Mouse (Mus musculus) hindlimb bud, embryonic 11.5 days (tissue): ENCODE data around the gene Arhgef7.
A peak's percentile ranks its signal among the peaks of the same experiment; 100 is the strongest.

Source experiments
- DNase-seq: peaks from one replicate; pipeline ENCODE4 v3.0.0-alpha.2; 2012; ENCODE audit warnings: low read depth, low spot score; ENCODE audit errors: extremely low spot score

Arhgef7 gene

DNA sequence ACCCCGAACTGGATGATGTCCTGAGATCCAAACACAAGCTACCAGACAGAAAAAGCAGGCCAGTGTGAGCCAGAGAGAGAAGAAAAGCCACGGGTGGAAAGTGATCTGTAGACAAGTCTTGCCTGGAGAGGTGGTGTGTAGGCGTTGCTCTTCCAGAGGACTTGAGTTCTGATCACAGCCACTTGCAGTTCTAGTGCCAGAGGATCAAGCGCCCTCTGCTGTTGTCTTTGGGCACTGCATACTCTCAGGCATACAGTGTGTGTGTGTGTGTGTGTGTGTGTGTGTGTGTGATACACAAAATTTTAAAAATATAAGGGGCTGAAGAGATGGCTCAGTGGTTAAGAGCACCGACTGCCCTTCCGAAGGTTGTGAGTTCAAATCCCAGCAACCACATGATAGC is 15.3 kb upstream of the Arhgef7 start:
- DNase-seq, result no peak

DNA sequence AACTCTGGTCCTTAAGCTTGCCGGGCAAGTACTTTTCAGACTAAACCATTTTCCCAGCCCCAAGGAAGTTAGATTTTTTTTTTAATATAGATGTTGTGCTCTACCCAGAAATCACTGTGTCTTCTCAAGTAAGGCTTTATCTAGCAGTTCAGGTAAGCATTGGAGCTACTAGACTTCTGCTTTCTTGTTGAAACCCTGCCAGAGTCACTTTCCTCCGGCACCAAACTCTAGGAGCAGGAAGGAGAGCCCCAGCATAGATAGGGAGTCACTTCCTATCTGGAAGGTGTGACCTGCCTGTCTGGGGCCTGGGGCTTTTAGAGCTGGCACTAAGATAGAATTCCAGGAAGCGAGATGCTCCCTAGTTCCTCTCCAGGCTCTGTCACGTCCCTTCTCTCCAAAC is 10.3 kb upstream of the Arhgef7 start:
- DNase-seq, result no peak

DNA sequence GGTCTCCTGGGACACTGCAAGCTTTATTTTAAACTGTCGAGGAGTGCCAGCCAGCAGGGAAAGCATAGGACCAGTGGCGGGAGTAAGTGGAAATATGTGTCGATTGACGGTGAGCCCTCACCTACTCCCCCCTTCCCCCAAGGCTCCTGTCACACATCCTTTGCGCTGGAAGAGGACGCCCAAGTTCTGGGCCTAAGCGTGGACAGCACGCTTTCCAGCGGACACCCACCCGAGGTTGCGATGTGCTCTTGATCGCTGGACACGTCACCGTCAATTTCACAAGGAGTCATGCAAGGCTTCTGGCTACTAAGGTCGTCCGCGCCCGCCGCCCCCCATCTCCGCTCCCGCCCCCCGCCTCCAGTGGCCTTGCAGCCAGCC is 259 bp upstream of the Arhgef7 start:
- DNase-seq, result no peak

DNA sequence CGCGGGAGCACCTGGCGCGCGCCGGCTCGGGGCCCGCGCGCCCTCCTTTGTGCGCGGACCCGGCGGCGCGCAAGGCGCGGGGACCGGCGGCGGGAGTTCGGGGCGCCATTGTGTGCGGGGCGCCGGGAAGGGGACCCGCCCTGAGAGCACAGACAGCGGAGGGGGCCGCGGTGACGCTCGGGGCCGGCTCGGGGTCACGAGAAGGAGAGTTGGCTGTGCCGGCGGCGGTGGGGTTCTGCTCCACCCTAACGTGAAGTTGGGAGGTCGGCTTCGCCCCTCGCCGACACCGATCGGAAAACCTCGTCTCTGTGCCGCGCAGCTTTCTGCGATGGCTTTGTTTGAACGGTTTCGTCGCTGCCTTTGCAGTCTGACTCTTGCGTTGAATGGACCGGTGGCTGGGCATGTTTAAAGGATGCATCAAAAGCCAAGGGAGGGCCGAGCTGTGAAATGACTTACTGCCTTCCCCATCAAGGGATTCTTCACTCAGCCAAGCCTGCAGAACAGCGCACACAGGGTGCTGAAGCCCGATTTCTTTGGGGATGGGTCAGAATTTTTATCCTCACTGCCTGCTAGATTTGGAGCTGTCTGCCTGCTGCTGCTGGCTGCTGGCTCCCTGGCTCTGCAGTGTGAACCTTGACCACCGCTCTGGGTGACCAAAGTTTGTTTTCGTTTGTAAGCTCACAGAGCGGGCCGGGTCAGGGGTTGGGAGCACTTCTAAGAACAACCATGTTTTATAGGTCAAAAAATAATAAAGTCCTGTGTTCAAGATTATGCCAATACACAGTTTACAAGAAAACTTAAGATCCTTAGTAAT is 1.2 kb downstream of the Arhgef7 start:
- DNase-seq, result no peak

DNA sequence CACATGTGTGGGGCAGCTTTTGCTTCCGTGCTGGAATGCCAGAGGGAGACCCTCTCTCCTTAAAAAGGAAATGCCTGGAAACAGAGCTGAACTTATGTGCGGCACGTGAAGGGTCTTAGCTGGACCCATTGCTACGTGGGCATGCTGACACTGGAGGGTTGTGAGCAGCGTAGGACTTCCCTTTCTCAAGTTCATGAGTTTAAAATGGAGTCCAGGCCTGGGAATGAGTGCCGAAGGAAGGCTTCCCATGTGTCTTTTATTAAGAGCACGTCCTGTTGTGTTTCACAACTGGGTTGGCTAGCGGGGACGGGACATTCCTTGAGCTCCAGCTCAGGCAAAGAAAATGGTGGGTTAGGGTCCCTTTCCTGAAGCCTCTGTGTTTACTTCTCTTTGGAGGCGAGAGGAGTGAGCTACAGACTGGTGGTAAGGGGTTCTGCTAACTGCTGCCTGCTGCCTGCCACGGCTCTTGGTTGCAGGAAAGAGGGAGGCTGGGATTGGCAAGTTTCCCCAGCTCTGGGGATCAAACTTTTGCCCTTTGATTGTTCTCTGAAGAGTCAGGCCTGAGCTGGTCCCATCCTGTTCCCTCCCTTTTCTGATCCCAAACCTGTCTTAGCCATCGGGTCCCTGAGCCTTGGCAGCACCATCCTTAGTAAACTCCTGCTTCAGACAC is 2.9 kb downstream of the Arhgef7 start:
- DNase-seq, result no peak

DNA sequence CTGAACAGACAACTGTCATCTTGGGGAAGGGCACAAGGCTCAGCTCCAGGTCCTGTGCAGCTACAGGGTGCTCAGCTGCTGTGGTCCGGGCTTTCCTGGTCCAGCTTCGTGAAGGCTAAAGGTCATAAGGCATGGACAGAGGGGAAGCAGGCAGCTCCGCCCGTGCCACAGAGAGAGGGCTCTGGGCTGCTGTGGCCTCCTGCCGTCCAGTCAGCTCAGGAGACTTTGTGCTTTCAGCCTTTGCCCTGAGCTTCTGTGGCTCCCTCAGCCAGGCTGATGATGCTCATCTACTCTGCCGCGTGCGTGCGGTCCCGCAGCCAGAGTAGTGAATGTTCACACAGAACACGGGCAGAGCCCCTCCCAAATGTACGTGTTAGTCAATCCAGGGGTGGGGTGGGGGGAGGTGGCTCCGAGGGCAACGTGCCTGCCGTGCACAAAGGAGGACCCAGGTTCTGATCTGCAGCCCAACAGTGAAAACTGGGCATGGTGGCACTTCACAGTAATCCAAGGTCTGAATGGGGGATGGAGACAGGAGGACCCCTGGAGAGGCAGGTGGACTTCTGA is 8.2 kb downstream of the Arhgef7 start:
- no peak for DNase-seq

DNA sequence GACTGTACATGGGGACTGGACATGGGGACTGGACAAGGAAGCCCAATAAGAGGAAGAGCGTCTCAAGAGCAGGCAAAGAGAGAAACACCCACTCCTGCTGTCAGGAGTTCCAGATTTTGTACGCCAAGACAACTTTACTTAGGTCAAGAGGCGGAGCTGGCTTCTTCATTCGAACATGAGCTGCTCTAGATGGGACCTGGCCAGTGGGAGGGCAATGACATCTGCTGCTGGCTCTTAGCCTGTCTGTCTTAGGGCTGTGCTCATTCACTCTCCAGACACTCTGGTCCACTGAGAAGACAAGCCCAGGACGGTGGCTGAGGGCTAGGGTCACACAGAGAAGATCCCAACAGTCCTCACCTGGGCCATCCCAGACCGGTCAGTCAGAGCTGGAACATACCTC is 9.6 kb downstream of the Arhgef7 start:
- no peak for DNase-seq

DNA sequence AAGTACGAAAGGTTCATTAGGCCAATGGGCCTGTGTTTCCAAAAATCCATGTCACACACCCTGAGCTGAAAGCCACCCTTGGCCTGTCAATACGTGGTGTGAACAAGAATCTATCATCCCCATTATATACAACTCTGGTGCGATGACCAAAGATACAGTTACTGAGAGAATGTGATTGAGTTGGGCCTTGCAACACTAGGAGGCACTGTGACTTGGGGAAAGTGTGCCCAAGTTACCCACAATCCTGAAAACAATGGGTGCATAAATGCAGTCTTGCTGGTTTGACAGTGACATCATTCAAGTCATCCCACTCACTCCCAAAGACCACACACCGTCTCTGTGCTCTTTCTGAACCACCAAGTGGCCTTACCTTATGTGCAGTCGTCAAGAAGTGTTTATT is 11.6 kb downstream of the Arhgef7 start:
- no peak for DNase-seq

DNA sequence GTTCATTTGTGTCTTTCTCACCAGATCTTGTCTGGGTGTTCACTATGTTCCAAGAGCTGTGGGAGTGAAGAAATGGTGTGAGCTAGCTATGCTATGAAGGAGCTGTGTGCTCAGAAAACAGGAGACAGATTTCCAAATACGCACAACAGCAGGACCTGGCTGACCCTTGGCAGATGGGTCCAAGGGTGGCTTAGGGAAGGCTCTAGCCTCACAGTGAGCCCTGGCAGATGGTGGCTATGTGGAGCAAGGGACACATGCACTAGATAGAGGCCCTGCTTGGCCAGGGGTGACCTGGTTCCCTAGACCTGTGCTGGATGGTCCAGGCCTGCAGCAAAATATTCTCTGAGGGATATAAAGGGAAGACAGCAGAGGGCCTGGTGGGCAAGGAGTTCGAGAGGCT is 13.3 kb downstream of the Arhgef7 start:
- DNase-seq, result no peak

DNA sequence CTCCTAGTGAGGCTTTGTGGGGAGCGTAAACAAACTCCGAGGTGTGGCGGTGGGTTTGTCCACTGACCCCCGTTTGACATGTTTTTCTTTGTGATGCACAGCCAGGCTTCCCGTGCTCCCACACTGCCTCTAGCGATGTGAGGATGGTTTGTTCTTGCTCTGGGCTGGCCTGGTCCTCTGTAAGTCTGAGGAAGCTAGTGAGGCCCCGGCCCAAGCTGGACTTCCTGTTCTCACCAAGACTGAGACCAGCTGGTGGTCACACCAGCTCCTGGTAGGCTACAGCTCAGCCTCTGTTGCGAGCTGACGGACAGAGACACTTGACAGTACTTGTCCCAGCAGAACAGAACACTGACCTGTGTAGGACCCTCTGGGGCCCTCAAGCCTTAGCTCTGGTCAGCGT is 16.1 kb downstream of the Arhgef7 start:
- no peak for DNase-seq

DNA sequence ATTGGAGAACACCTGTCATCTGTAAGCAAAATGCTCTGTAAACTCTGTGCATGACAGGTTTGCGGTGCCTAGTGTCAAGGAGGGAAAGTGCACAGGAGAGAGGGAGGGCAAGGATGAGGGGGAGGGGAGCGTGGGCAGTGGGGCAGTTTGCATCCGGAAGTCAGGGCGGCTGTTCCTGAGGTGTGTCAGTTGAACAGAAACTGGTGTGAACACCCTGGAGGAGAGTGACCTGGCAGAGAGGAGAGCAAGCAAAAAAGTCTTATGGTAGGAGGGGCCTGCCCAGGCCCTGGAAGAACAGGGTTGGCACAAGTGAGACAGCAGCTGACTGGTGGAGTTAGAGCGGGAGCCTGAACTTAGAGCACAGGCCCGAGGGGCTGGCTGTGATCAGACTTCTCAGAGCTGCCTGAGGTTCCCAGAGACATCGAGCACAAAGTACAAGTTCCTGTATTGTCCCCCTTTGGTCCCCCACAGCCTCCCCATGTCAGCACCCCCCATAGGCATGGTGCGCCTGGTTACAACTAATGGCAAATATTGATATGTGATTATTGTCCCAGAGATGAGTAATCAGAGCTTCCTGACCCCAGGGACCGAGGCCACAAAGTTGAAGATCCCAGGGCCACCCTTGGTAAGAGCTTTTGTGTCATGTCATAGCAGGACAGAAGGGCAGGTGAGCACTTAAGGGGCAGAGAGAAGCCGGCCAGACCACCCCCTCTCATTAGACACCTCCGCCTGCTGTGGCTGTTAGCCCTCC is 19.5 kb downstream of the Arhgef7 start:
- DNase-seq, result no peak

DNA sequence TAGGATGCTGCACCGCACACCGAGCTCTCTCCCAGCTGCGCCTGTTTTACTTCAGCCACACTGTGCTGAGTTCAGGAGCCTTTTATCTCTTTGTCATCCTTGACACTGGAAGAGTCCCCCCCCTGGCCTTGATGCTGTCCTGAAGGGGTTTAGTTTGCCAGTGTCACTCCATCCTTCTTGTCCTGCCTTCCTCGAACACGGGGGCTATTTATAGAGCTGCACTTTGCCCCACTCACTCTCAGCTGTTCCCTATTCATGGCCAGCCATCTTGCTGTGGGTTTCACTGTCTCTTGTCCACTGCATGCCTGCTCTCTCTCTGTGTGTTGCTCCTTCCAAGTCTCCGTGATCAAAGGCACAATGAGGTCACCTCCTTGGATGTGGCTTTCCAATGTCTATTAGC is 22.0 kb downstream of the Arhgef7 start:
- DNase-seq, result no peak

DNA sequence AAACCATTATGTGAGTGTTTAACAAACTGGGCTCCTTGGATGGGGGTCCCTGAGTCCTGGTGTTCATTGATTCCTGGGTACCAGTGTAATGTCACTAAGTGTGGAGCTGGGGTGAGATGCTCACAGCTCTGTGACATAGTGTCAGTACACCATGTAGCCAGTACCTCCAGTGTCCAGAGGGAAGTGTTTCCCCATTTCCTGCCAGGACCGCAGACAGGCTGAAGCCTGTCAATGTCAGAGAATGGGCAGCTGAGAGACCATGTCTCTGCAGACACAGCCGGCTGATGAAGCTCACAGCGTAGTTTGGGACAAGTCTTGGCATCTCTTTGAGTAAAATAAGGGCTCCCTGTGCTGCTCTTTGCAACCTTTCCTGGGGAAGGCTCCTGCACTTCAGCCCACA is 24.8 kb downstream of the Arhgef7 start:
- DNase-seq, result no peak

DNA sequence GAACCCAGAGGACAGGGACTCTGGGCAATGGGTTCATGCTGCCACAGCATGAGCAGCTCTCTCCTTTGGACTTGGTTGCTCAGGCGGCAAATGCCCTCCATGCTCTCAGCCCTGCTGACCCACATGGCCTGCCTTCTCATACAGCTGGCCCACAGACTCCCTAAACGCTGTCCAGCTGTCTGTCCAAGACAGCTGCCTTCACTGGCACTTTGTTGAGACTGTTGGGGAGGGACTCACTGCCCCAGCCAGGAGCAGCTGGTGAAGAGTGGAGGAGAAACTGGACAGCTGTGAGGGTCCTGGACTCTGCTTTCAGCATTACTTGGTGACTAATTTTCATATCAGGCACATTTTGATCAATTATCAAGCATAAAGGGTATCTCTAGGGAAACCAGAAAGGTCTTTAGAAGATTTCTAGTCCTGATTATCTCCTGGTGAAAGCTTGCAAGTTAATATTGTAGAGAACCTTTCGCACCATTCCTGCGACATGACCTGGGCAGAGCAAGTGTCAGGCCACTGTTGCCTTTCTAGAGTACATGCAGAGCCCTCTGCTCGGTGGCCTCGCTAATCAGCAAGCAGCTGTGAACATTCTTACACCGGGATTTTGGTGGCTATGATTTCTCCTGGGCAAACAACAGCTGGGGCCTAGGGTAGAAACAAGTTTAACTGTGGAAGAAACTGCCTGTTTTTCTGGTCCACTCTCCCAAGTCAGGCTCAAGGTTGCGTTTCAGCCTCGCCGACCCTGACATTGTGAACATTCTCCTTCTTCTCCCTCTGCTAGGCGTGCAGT is 25.8 kb downstream of the Arhgef7 start:
- DNase-seq, result no peak

DNA sequence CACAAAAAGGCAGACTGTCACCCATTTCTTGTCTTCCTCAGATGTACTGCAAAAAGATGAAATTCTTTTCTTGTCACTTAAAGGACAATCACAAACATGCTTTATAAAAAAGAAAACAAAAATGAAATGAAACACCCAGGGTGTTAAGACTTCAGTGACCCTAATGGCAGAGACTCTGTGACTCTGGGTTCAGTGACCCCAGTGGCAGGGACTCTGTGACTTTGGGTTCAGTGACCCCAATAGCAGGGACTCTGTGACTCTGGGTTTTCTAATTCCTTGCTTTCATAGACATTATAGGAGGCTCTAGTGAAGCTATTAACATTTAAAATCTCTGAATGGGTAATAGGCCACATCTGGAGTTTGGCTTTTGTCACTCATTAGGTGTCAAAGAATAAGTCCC is 27.2 kb downstream of the Arhgef7 start:
- DNase-seq, result no peak

DNA sequence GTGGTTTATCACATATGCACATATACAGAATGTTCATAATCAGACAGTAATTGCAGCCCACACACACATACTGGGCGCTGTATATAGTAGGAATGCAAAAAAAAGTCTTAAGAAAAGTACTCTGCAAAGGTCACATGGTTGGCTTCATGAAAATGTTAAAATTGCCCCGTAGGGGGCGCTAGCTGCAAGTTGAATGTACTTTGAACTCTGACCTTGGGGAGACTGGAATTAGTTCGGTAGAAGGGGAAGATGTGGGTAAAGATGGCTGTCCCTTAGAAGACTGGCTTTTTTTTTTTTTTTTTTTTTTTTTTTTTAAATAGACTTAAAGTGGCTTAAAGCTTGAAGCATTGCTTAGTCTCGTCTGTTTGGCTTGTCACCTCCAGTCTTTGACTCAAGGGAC is 28.4 kb downstream of the Arhgef7 start:
- peak; percentile 66 for DNase-seq

DNA sequence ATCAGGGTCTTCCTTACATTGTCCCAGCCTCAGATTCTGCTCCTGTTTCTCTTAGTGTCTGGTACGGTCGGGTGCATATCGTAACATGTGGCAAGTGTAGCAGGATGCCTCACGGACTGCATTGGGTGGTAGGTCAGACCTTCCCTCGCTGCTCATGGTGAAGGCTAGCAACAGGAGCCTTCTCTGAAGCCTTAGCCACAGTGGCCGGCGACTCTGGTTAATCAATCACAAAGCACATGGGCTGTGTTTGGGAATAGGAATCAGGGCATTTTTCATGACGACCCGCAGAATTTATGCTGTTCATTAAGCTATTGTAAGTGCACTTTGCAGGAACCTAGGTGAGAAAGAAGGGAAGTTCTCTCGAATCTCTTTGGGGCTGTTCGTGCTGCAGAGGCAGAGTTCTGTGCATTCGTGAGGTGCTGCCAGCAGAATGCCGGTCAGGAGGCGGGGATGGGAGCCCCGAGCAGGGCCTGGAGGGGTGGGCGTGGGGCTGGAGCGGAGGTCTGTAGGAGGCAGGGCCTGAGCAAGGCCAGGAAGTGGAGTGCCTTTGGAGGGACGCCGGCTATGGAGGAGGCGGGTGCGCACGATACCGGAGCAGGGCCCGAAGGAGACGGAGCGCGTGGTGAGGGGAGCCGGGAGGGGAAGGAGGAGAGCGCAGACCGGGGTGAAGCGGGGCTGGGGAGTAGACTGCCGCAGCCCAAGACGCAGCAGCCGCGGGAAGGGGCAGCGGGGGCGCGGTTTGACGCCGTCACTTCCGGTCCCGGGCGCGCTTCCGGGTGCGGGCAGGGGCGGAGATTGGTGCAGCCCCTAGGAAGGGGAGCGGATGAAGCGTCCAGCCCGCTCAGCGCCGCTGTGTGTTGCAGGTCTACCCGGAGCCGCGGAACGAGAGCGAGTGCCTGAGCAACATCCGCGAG is 30.3 kb downstream of the Arhgef7 start:
- DNase-seq, result peak; percentile 33

DNA sequence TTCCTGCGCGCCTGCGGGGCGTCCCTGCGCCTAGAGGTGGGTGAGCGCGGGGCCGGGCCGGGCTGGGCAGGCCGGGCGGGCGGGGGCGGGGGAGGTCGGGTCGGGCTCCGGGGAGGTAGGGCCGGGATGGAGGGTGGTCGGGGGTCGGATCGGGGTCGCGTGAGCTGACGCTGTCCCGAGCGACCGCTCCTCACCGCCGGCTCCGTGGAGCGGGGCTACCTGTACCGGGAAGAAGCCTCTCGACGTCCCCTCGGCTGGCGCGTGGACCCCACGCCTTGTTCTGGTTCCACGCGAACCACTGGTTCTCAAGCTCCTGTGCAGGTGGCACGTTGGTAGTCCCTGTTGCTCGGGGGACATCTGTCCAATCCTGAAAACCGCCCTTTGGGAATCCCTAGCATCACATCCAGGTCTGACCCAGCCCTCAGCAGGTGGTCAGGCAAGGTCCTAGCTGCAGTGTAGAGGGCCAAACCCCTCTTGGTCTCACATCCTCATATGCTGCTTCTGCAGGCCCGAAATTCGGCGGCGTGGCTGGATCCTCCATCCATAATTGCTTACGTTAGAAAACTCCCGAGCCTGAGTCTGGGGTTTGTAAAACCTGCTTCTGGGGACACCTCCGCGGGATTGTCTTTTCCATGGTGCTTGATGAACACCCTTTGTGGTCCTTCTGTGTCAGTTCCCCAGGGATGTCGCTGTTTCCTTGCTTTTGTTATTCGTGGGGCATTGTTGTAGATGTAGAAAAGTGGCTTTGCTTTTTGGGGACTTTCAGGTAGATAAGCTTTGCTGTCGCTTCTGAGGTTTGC is 31.2 kb downstream of the Arhgef7 start:
- DNase-seq, result no peak

DNA sequence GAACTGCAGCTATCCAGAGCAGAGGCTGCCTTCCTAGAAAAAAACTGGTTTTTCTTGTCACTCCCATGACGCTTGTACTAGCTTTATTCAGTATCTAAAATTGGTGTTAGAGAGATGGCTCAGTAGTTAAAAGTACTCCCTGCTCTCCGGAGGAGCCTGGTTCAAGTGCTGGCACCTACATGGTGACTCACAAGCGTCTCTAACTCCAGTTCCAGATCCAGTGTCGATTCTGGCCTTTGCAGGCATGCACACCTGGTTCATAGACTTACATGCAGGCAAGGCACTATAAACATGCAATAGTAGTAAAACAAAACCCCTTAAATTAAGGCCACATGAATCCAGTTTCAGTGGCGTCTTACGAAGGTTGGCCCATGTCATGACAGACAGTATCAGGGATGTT is 34.0 kb downstream of the Arhgef7 start:
- DNase-seq, result no peak
